Mouse (Mus musculus) brain, embryonic 14.5 days (tissue): ENCODE measurements around the gene Stim1.

Source experiments
- CTCF ChIP-seq: fragments of 200-500 bp; IDR thresholded peaks from 2 replicates; pipeline ENCODE4 v1.5.1; 2012; ENCODE audit warnings: inconsistent platforms, mild to moderate bottlenecking, moderate library complexity, borderline replicate concordance; ENCODE audit not compliant: insufficient read depth, insufficient read length; ENCODE audit errors: extremely low read depth
- POLR2A ChIP-seq: fragments of 200-500 bp; IDR thresholded peaks from 2 replicates; pipeline ENCODE4 v1.6.1; 2012; ENCODE audit warnings: mild to moderate bottlenecking, inconsistent platforms, borderline replicate concordance; ENCODE audit not compliant: poor library complexity, insufficient read depth, insufficient read length, severe bottlenecking; ENCODE audit errors: extremely low read depth

DNA sequence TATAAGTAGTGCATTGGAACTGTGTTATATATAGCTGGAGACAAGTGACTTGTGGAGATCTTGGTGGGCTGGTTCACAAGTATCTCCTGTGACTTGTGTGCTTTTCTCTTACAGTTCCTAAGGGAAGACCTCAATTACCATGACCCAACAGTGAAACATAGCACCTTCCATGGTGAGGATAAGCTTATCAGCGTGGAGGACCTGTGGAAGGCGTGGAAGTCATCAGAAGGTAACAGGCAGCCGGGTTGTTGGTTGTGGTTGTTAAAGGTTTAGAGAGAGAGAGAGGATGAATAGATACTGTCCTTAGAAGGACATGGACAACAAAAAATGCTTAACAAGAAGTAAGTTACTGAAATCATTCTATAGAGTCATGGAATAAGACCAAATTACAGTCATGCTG is 118.4 kb downstream of the Stim1 start:
- TF ChIP-seq CTCF (no peak), POLR2A (no peak)
